Mouse (Mus musculus) layer of hippocampus, adult 9-11 months (tissue): ENCODE data around the gene Gstm6.
"Not testable (repeated sequence)": the region's sequence is repeated elsewhere in the genome, so short reads cannot be mapped to it uniquely, and the experiment has no call there.

Experiments used
- DNase-seq: peaks from one replicate; pipeline ENCODE4 v3.0.0; 2022

Gene Gstm6

GRCm38 (mm10) chr3:107939830-107940229, 3.7 kb downstream of the Gstm6 start:
- DNase-seq: peak; percentile 47

- peak; percentile 57 for DNase-seq
These were observed 4.1 kb downstream of the Gstm6 start for GRCm38 (mm10) chr3:107939403-107939802.

GRCm38 (mm10) chr3:107935888-107936287, 7.7 kb downstream of the Gstm6 start:
- DNase-seq: no peak

- no peak for DNase-seq
These were observed 8.3 kb downstream of the Gstm6 start for GRCm38 (mm10) chr3:107935268-107935667.

GRCm38 (mm10) chr3:107932128-107932527, 11.4 kb downstream of the Gstm6 start:
- no peak for DNase-seq

GRCm38 (mm10) chr3:107931670-107932069, 11.9 kb downstream of the Gstm6 start, which contains the start of gene Gstm7:
Gene Gstm7 (minus strand): TSS chr3:107931817.
- peak; percentile 99 for DNase-seq

- no peak for DNase-seq
These were observed 12.4 kb downstream of the Gstm6 start for GRCm38 (mm10) chr3:107931134-107931533.

DNA sequence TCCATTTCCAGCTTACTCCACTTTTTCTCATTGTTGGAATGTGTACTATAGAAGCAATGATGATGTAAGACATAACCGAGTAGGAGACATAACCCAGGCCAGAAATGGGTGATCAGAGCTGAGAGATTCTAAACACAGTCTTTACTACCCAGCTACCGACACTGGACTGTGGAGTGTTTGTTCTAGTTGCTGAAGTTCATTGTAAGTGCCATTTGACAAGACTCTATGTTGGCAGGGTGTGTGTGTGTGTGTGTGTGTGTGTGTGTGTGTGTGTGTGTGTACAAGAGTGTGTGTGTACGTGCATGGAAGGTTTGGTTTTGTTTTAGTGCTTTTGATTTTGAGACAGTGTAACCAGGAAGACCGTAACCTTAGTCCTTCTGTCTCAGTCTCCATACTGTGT, 13.8 kb downstream of the Gstm6 start:
- DNase-seq: no peak

- no peak for DNase-seq
These were observed 14.3 kb downstream of the Gstm6 start for GRCm38 (mm10) chr3:107929243-107929642.

DNA sequence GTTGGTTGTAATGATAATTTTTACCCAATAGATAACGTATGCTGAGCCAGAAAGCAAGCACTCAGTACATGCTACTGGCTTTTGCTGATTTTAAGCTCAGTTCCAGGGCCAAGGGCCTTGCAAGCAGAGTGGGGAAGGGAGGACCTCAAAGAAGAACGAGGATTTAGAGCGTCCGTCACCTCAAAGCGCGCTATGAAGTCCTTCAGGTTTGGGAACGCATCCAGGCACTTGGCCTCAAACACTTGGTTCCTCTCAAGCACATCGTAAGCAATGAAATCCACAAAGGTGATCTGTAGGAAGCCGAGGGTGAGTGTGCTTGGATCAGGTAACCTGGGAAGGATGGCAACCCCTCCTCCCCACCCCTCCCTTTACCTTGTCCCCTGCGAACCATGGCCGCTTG, 14.9 kb downstream of the Gstm6 start:
- no peak for DNase-seq

- DNase-seq: no peak
These were observed 15.7 kb downstream of the Gstm6 start for GRCm38 (mm10) chr3:107927841-107928240.

GRCm38 (mm10) chr3:107925335-107925734, 18.2 kb downstream of the Gstm6 start:
- no peak for DNase-seq

DNA sequence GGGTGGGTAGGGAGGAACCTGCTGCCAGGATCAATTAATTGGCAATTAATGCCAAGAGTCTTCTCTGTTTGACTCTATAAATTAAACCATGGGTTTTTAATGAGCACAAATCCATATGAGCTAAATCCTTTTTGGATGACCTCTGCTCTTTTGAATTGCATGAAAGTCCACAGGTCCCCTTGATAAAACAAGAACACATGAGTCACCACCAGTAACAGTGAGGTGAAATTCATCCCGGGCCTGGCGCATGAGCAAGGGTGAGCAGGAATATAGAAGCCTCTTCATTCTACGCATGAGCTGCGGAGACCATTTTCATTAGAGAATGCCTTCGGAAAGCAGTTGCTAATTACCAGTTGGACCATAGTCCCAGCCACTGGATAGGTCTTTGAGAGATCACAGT, 23.2 kb downstream of the Gstm6 start:
- no peak for DNase-seq

GRCm38 (mm10) chr3:107917783-107918408, 25.7 kb downstream of the Gstm6 start:
- DNase-seq: peak; percentile 61

- DNase-seq: no peak
These were observed 26.5 kb downstream of the Gstm6 start for GRCm38 (mm10) chr3:107917097-107917496.

GRCm38 (mm10) chr3:107916674-107917073, 26.9 kb downstream of the Gstm6 start:
- DNase-seq: no peak

DNA sequence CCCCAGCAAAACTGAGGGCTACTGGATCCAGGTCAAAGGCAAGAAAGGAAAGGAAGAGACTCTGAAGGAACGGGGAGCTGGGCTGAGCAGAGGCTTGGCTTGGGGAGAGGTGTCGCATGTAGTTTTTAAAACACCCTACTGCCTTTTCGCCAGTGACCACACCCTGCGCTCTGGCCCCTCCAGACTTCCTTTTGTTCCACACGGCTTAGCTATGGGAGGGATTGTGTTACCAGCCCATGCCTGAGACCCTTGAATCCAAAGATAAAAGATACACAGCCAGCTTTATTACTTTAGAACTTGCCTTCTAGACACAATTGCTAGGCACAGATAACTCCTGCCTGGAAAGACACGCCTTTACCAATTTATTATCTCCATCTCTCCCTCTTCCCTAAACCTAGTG, 37.6 kb downstream of the Gstm6 start:
- DNase-seq: no peak

DNA sequence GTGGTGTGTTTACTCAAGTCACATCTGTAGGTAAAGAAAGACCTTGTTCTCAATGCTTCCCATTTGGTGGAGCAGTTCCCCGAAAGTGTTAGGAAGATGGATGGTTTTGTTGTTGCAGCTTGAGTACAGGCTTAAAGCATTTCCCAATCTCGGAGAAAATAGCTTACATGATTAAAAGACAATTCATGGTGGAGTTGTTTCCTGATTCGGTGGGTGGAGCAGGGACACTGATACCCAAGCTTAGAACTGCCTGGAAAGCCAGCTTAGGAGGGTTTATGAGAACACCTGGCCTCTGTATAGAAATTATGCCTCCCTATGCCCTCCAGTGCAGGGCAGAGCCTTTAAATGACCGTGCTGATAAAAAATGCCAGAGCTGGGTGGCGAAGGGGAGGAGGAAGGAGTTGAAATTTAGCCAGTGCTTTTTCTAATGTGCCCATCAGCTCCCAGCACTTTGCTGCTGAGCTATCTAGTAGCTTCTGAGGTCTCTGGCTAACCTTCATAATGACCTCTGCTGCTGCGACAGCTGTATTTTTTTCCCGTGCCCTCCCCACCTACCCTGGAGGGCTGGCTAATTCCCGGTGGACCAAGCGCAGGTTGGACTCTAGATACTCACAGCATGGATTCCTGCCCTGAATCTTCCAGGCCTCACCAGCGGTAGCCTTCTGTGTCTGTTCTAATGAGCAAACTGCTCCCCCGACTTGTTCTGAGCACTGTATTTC, 42.4 kb downstream of the Gstm6 start:
- no peak for DNase-seq

GRCm38 (mm10) chr3:107898691-107899090, 44.9 kb downstream of the Gstm6 start:
- no peak for DNase-seq

DNA sequence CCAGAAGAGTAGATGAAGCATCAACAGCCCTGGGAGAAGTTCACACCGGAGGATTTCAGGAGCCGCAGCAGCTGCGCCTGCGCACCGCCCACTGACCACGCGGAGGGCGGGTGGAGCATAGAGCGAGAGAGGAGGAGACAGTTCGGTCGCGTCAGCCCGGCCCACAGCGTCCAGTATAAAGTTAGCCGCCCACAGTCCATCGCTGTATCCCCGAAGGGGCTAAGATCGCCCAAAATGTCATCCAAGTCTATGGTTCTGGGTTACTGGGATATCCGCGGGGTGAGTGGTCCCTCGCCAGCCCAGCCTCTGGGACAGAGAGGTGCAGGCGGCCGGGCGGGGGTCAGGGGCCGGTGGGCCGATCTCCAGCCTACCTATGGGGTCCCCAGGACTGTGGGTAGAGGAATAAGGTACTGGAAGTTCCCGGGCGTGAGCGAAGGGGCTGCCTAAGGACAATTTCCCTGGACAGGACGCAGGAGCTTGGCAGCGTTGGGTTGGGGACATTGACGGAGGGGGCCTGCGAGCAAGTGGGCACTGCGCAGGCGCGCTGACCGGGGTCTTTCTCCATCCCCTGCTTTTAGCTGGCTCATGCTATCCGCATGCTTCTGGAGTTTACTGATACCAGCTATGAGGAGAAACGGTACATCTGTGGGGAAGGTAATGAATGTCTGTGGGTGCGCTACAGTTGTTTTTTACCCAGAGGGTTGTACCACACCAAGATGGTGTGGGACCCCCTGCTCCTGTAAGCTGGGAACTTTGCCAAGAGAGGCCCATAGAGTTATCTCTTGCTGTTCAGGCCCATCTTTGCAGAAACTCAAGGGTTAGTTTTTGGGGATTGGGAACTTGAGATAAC, 47.6 kb downstream of the Gstm6 start, which contains the start of gene Gstm5:
Gene Gstm5 (plus strand): TSS at position 102 of the 850 bp plus-strand sequence.
- DNase-seq: peak; percentile 89

GRCm38 (mm10) chr3:107895194-107895719, 48.3 kb downstream of the Gstm6 start:
- no peak for DNase-seq

- DNase-seq: not testable (repeated sequence)
These were observed 54.3 kb downstream of the Gstm6 start for GRCm38 (mm10) chr3:107889236-107889635.
